Mouse (Mus musculus) embryonic facial prominence, embryonic 10.5 days (tissue): Measurements from ENCODE around the gene Nfix. TPM values are rescaled to one million over a fixed set of nuclear protein-coding genes. Genes with fewer than 3 reads are reported as not detected.
"Not testable (repeated sequence)": the region's sequence is repeated elsewhere in the genome, so short reads cannot be mapped to it uniquely, and the experiment has no call there.

Source experiments
- DNase-seq: peaks from one replicate; pipeline ENCODE4 v3.0.0-alpha.2; 2017; ENCODE audit warnings: low spot score
- H3K27ac ChIP-seq: fragments of 300-500 bp; sonication (generic); replicated peaks from 2 replicates; pipeline ENCODE4 v1.5.1; 2016; ENCODE audit warnings: mild to moderate bottlenecking
- H3K27me3 ChIP-seq: fragments of 300-500 bp; sonication (generic); replicated peaks from 2 replicates; pipeline ENCODE4 v1.6.1; 2016; ENCODE audit warnings: low read depth, mild to moderate bottlenecking; ENCODE audit not compliant: poor library complexity, severe bottlenecking
- H3K36me3 ChIP-seq: fragments of 300-500 bp; sonication (generic); replicated peaks from 2 replicates; pipeline ENCODE4 v1.6.1; 2016; ENCODE audit warnings: mild to moderate bottlenecking, moderate library complexity
- H3K4me1 ChIP-seq: fragments of 300-500 bp; sonication (generic); 2 replicates; pipeline ENCODE4 v1.6.1; 2016
- H3K4me3 ChIP-seq: fragments of 300-500 bp; sonication (generic); 2 replicates; pipeline ENCODE4 v1.5.1; 2016; ENCODE audit warnings: mild to moderate bottlenecking, moderate library complexity
- H3K9me3 ChIP-seq: fragments of 300-500 bp; sonication (generic); 2 replicates; pipeline ENCODE4 v1.6.1; 2016; ENCODE audit warnings: mild to moderate bottlenecking
- WGBS: fragments of 180-500 bp; shearing (Covaris S2); methylation state at CpG from one replicate; pipeline ENCODE4 v1.1.7; 2016; 5-methylcytosine and 5-hydroxymethylcytosine counted together
- polyA plus RNA-seq: library from polyadenylated mRNA; unstranded; fragments of >200 nt; fragmentation: Nextera tagmentation; extraction: Ambion mirVana; gene quantifications from 2 replicates; pipeline ENCODE4 v1.2.1, GENCODE M21; 2016

Gene Nfix
- polyA plus RNA-seq, 1 experiment from 2014 or later, result 0.77 TPM

- not testable (repeated sequence) for H3K27me3 ChIP-seq, H3K9me3 ChIP-seq, DNase-seq, H3K27ac ChIP-seq, H3K4me3 ChIP-seq, H3K4me1 ChIP-seq
- H3K36me3 ChIP-seq, result peaks cover 84% of the 10 kb centered on the region
- WGBS, result 94% methylated on average over 5 of the region's 5 CpGs
Measured at GRCm38 (mm10) chr8:84670295-84671006, 129.7 kb downstream of the Nfix start.

GRCm38 (mm10) chr8:84668731-84669485 is 131.2 kb downstream of the Nfix start:
- WGBS, result 88% methylated on average over 6 of the region's 6 CpGs
- Histone ChIP-seq H3K27me3 (no peaks in the 10 kb centered on the region), H3K9me3 (no peaks in the 10 kb centered on the region), H3K27ac (no peak overlapping the region), H3K4me3 (no peak overlapping the region), H3K36me3 (peaks cover 69% of the 10 kb centered on the region), H3K4me1 (peaks cover 12% of the 10 kb centered on the region)
- DNase-seq, result no peak

- H3K4me1 ChIP-seq, result peaks cover 18% of the 10 kb centered on the region
- peaks cover 60% of the 10 kb centered on the region for H3K36me3 ChIP-seq
- H3K4me3 ChIP-seq, result 0 out of 2 replicates have a peak overlapping the region, but pooled peaks have one; percentile 3
- no peaks in the 10 kb centered on the region for H3K9me3 ChIP-seq
- H3K27me3 ChIP-seq, result no peaks in the 10 kb centered on the region
- 85% methylated on average over 1 of the region's 1 CpGs for WGBS
- no peak for DNase-seq
- H3K27ac ChIP-seq, result no peak overlapping the region
Measured at GRCm38 (mm10) chr8:84668081-84668480, 132.1 kb downstream of the Nfix start.

GRCm38 (mm10) chr8:84665385-84665893 is 134.7 kb downstream of the Nfix start:
- Histone ChIP-seq H3K9me3 (no peaks in the 10 kb centered on the region), H3K27ac (peak overlapping the region; percentile 96), H3K4me3 (peak overlapping the region; percentile 99), H3K4me1 (peaks cover 26% of the 10 kb centered on the region), H3K36me3 (peaks cover 38% of the 10 kb centered on the region), H3K27me3 (no peaks in the 10 kb centered on the region)
- no peak for DNase-seq
- 2% methylated on average over 14 of the region's 14 CpGs for WGBS

GRCm38 (mm10) chr8:84664566-84665384 is 135.4 kb downstream of the Nfix start:
- peaks cover 32% of the 10 kb centered on the region for H3K4me1 ChIP-seq
- under 1% methylated on average over 29 of the region's 29 CpGs for WGBS
- no peaks in the 10 kb centered on the region for H3K27me3 ChIP-seq
- H3K27ac ChIP-seq, result peak overlapping the region; percentile 96
- no peaks in the 10 kb centered on the region for H3K9me3 ChIP-seq
- peak overlapping the region; percentile 99 for H3K4me3 ChIP-seq
- H3K36me3 ChIP-seq, result peaks cover 32% of the 10 kb centered on the region
- DNase-seq, result peak; percentile 84

- no peaks in the 10 kb centered on the region for H3K9me3 ChIP-seq
- DNase-seq, result peak; percentile 98
- H3K4me1 ChIP-seq, result peaks cover 43% of the 10 kb centered on the region
- H3K27me3 ChIP-seq, result no peaks in the 10 kb centered on the region
- WGBS, result 4% methylated on average over 43 of the region's 43 CpGs
- H3K4me3 ChIP-seq, result peak overlapping the region; percentile 99
- peaks cover 22% of the 10 kb centered on the region for H3K36me3 ChIP-seq
- H3K27ac ChIP-seq, result peak overlapping the region; percentile 96
Measured at GRCm38 (mm10) chr8:84663483-84664327, 136.4 kb downstream of the Nfix start.

- whole genome bisulfite sequencing, result under 1% methylated on average over 27 of the region's 27 CpGs
- DNase-seq, result peak; percentile 96
- no peaks in the 10 kb centered on the region for H3K9me3 ChIP-seq
- H3K36me3 ChIP-seq, result peaks cover 11% of the 10 kb centered on the region; the same call in 1 of the 2 replicates
- H3K4me1 ChIP-seq, result peaks cover 54% of the 10 kb centered on the region
- peak within 1 kb of the TSS; percentile 99 for H3K4me3 ChIP-seq
- no peaks in the 10 kb centered on the region for H3K27me3 ChIP-seq
- H3K27ac ChIP-seq, result peak within 1 kb of the TSS; percentile 96
Measured at GRCm38 (mm10) chr8:84662581-84663065, 137.5 kb downstream of the Nfix start, which contains the start of gene Ier2. Gene Ier2, minus strand, starts transcription at chr8:84662852.

- WGBS, result under 1% methylated on average over 61 of the region's 61 CpGs
- peak; percentile 76 for DNase-seq
Measured at GRCm38 (mm10) chr8:84661961-84662571, 138.1 kb downstream of the Nfix start.

GRCm38 (mm10) chr8:84661458-84661871 is 138.7 kb downstream of the Nfix start:
- Histone ChIP-seq H3K9me3 (no peaks in the 10 kb centered on the region), H3K27me3 (no peaks in the 10 kb centered on the region), H3K4me1 (peaks cover 66% of the 10 kb centered on the region), H3K36me3 (peaks cover 8% of the 10 kb centered on the region; the same call in 1 of the 2 replicates), H3K27ac (peak overlapping the region; percentile 96), H3K4me3 (peak overlapping the region; percentile 99)
- peak; percentile 72 for DNase-seq
- WGBS, result under 1% methylated on average over 24 of the region's 24 CpGs

More at GRCm38 (mm10) chr8:84661961-84662571, 138.1 kb downstream of the Nfix start:
- Histone ChIP-seq H3K27me3 (no peaks in the 10 kb centered on the region), H3K36me3 (peaks cover 11% of the 10 kb centered on the region; the same call in 1 of the 2 replicates), H3K4me1 (peaks cover 60% of the 10 kb centered on the region), H3K27ac (peak overlapping the region; percentile 96), H3K9me3 (no peaks in the 10 kb centered on the region), H3K4me3 (peak overlapping the region; percentile 99)

GRCm38 (mm10) chr8:84660819-84661457 is 139.2 kb downstream of the Nfix start:
- Histone ChIP-seq H3K4me1 (peaks cover 67% of the 10 kb centered on the region), H3K36me3 (peaks cover 4% of the 10 kb centered on the region; the same call in 1 of the 2 replicates), H3K9me3 (no peaks in the 10 kb centered on the region), H3K4me3 (peak overlapping the region; percentile 99), H3K27ac (peak overlapping the region; percentile 96), H3K27me3 (no peaks in the 10 kb centered on the region)
- peak; percentile 85 for DNase-seq
- WGBS, result under 1% methylated on average over 20 of the region's 20 CpGs
